Mouse (Mus musculus) hindbrain, embryonic 12.5 days (tissue): Measurements from ENCODE around the gene Olfr211. TPM values are rescaled to one million over a fixed set of nuclear protein-coding genes. Genes with fewer than 3 reads are reported as not detected.

Source experiments
- ATAC-seq: fragments of 200-750 bp; cut with Nextera tagmentation; 2 replicates; pipeline ENCODE4 v1.8.0; 2017; ENCODE audit warnings: moderate TSS enrichment; ENCODE audit not compliant: low FRiP score
- H3K27ac ChIP-seq: fragments of 300-500 bp; sonication (generic); 2 replicates; pipeline ENCODE4 v1.5.1; 2016; ENCODE audit warnings: mild to moderate bottlenecking
- H3K27me3 ChIP-seq: fragments of 300-500 bp; sonication (generic); 2 replicates; pipeline ENCODE4 v1.6.1; 2016; ENCODE audit warnings: mild to moderate bottlenecking
- H3K36me3 ChIP-seq: fragments of 300-500 bp; sonication (generic); 2 replicates; pipeline ENCODE4 v1.6.1; 2016; ENCODE audit warnings: mild to moderate bottlenecking
- H3K4me1 ChIP-seq: fragments of 300-500 bp; sonication (generic); 2 replicates; pipeline ENCODE4 v1.6.1; 2016
- H3K4me2 ChIP-seq: fragments of 300-500 bp; sonication (generic); replicated peaks from 2 replicates; pipeline ENCODE4 v1.6.1; 2016; ENCODE audit warnings: mild to moderate bottlenecking
- H3K4me3 ChIP-seq: fragments of 300-500 bp; sonication (generic); 2 replicates; pipeline ENCODE4 v1.5.1; 2016; ENCODE audit warnings: mild to moderate bottlenecking
- H3K9ac ChIP-seq: fragments of 300-500 bp; sonication (generic); 2 replicates; pipeline ENCODE4 v1.6.1; 2016; ENCODE audit warnings: mild to moderate bottlenecking, moderate library complexity
- H3K9me3 ChIP-seq: fragments of 300-500 bp; sonication (generic); replicated peaks from 2 replicates; pipeline ENCODE4 v1.6.1; 2016; ENCODE audit warnings: mild to moderate bottlenecking
- WGBS: fragments of 180-500 bp; shearing (Covaris S2); methylation state at CpG from one replicate; pipeline ENCODE4 v1.1.7; 2016; 5-methylcytosine and 5-hydroxymethylcytosine counted together
- polyA plus RNA-seq: library from polyadenylated mRNA; unstranded; fragments of >200 nt; fragmentation: Nextera tagmentation; extraction: Ambion mirVana; gene quantifications from 2 replicates; pipeline ENCODE4 v1.2.1, GENCODE M21; 2016

Olfr211 gene
- polyA plus RNA-seq, result not detected in 2 replicates

DNA sequence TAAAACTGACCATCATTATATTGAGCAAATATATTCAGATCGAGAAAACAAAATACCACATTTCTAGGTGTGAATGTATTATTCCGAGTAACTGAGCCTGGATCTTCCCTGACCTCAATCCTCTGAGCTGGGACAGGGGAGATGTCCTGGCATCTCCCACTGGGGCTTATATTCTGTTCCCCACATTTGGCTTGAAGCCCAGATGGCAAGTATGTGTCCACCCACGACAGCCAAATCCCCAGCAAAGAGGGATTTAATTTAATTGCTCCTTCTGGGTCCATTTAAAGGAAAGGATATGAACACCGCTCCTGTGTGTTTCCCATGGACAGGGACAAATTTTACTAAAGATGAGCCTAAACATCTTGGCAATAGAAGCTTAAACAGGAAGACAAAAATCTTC lies at the start of gene Olfr211:
TSS of gene Olfr211 (plus strand) at position 301 of the 400 bp plus-strand sequence.
- Histone ChIP-seq H3K27ac (no peak within 1 kb of the TSS), H3K4me3 (no peak within 1 kb of the TSS), H3K9me3 (no peaks in the 10 kb centered on the region), H3K4me1 (peaks cover 8% of the 10 kb centered on the region; the same call in 1 of the 2 replicates), H3K4me2 (no peak within 1 kb of the TSS), H3K36me3 (no peaks in the 10 kb centered on the region), H3K27me3 (no peaks in the 10 kb centered on the region), H3K9ac (no peak within 1 kb of the TSS)
- ATAC-seq, result no peak
- WGBS, result 74% methylated on average over 4 of the region's 4 CpGs

DNA sequence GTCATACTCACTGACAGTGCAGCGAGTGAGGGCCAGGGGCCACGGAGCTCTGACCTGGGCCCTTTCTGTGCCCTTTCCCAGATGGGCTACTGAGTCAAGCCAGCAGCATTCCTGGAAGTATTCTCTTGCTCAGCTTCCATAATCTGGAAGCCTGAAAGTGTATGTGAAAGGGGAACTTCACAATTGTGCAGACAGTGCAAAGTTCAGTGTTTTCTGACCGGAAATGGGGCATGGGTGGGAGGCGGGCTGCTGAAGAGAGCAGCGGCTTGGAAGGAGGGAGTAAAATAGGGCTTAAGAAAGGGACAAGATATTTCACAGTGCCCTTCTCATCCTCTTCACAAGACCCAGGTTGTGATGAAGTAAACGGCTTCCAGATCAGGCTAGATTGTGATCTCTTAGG lies 49.4 kb upstream of the Olfr211 start:
- H3K27ac ChIP-seq, result no peak overlapping the region
- no peaks in the 10 kb centered on the region for H3K9me3 ChIP-seq
- no peaks in the 10 kb centered on the region for H3K36me3 ChIP-seq
- no peak for ATAC-seq
- no peaks in the 10 kb centered on the region for H3K27me3 ChIP-seq
- no peak overlapping the region for H3K4me2 ChIP-seq
- H3K4me3 ChIP-seq, result no peak overlapping the region
- 91% methylated on average over 6 of the region's 6 CpGs for WGBS
- H3K9ac ChIP-seq, result no peak overlapping the region
- no peaks in the 10 kb centered on the region for H3K4me1 ChIP-seq

DNA sequence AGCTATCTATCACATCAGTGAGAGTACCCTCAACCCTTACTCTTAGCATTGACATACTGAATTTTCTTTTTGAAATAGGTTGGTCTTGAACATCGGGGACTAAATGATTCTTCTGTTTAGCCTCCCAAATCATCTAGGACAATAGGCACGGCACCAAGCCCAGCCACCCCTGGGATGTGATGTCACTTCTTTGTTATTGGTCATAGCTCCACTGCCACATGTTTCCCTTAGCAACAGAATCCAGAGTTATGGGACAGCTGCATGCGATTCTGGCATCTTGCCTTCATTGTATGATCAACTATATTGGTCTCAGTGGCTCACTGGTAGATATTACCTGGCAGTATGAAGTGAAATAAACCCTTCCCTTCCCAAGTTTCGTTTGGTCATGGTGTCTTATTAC lies 48.4 kb upstream of the Olfr211 start:
- no peaks in the 10 kb centered on the region for H3K4me1 ChIP-seq
- no peaks in the 10 kb centered on the region for H3K36me3 ChIP-seq
- no peak overlapping the region for H3K4me2 ChIP-seq
- no peak for ATAC-seq
- no peak overlapping the region for H3K4me3 ChIP-seq
- no peaks in the 10 kb centered on the region for H3K9me3 ChIP-seq
- no peaks in the 10 kb centered on the region for H3K27me3 ChIP-seq
- no peak overlapping the region for H3K27ac ChIP-seq
- WGBS, result 71% methylated on average over 4 of the region's 4 CpGs
- H3K9ac ChIP-seq, result no peak overlapping the region

DNA sequence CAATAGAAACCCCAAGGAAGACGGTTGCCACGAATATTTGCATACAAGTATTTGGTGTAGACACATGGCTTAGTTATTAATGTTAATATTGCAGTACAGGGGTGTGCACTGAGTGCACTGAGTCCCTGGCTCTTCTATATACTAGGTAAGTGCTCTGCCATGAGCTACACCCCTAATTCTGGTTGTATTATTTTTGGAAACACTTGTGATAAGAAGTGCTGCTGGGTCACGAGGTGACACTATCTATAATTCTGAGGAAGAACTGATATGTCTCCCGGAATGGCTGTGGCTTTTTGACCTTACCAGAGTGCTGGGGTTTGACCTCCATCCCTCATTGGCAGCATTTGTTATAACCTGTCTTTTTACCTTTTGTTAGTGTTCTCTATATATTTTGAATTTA lies 48.0 kb upstream of the Olfr211 start:
- no peak for ATAC-seq
- WGBS, result 86% methylated on average over 4 of the region's 4 CpGs
- Histone ChIP-seq H3K9ac (no peak overlapping the region), H3K4me2 (no peak overlapping the region), H3K27me3 (no peaks in the 10 kb centered on the region), H3K4me1 (no peaks in the 10 kb centered on the region), H3K27ac (no peak overlapping the region), H3K9me3 (no peaks in the 10 kb centered on the region), H3K36me3 (no peaks in the 10 kb centered on the region), H3K4me3 (no peak overlapping the region)

DNA sequence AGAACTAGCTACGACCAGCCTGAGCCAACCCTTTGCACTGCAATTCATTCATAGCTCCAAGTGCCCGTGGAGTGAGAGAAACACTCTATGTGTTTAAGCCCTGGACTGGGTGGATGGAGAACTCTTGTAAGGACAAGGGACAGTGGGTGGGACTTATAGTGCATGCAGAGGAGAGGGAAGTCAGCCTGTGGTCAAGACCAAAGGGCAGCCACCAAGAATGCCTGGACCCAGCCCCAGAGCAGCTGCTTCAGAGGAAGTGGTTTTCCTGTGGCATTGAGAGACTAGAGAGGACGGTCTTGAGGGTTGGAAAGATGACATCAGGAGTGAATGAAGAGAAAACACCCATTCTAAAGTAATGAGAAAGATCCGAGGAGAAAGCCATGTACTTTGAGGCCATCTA lies 33.1 kb upstream of the Olfr211 start:
- Histone ChIP-seq H3K36me3 (no peaks in the 10 kb centered on the region), H3K4me1 (peaks cover 5% of the 10 kb centered on the region), H3K9ac (no peak overlapping the region), H3K4me2 (no peak overlapping the region), H3K4me3 (no peak overlapping the region), H3K27ac (no peak overlapping the region), H3K9me3 (no peaks in the 10 kb centered on the region), H3K27me3 (peaks cover 16% of the 10 kb centered on the region)
- 74% methylated on average over 4 of the region's 4 CpGs for WGBS
- ATAC-seq, result no peak

DNA sequence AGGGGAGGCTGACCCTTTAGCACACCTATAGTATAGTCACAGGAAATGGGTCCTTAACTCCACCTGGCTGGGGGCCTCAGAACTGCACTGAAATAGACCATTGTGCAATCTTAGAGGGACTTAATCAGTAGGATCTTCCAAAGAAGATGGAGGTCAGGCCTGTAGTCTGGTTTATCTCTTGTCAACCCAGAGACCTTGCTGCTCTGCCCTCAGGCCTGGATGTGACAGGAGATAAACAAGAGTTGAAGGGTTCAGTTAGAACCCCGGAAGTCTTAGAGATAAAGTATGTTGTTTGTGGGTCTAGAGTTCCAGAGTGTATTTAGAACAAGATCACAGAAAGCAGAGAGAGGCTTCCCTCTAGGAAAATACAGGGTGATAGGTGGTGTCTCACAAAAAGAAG lies 32.4 kb upstream of the Olfr211 start:
- no peaks in the 10 kb centered on the region for H3K9me3 ChIP-seq
- no peak for ATAC-seq
- H3K36me3 ChIP-seq, result no peaks in the 10 kb centered on the region
- peaks cover 23% of the 10 kb centered on the region for H3K27me3 ChIP-seq
- peaks cover 8% of the 10 kb centered on the region for H3K4me1 ChIP-seq
- no peak overlapping the region for H3K27ac ChIP-seq
- 83% methylated on average over 1 of the region's 1 CpGs for WGBS
- no peak overlapping the region for H3K9ac ChIP-seq
- H3K4me2 ChIP-seq, result no peak overlapping the region
- no peak overlapping the region for H3K4me3 ChIP-seq

DNA sequence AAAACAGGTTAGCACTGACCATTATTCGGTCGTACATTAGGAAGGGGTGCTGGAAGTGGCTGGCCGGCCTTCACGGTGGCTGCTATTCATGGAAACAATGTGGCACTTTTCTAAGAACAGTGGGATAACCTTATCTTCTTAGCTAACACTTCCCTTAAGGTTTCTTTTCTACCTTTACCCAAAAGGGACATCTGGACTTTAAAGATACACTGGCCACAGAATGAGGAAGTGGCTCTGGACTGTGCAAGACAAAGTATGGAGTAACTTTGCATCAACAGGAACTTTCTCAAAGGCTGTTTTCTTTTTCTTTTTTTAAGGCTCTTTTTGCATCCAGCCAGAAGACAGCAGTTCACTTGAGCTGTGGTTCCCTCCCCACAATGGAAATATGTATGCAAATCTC lies 30.2 kb upstream of the Olfr211 start:
- H3K9ac ChIP-seq, result no peak overlapping the region
- peaks cover 32% of the 10 kb centered on the region for H3K27me3 ChIP-seq
- no peaks in the 10 kb centered on the region for H3K9me3 ChIP-seq
- no peak for ATAC-seq
- 83% methylated on average over 4 of the region's 4 CpGs for WGBS
- H3K4me3 ChIP-seq, result no peak overlapping the region
- H3K4me2 ChIP-seq, result no peak overlapping the region
- H3K27ac ChIP-seq, result no peak overlapping the region
- H3K36me3 ChIP-seq, result no peaks in the 10 kb centered on the region
- peaks cover 8% of the 10 kb centered on the region for H3K4me1 ChIP-seq

DNA sequence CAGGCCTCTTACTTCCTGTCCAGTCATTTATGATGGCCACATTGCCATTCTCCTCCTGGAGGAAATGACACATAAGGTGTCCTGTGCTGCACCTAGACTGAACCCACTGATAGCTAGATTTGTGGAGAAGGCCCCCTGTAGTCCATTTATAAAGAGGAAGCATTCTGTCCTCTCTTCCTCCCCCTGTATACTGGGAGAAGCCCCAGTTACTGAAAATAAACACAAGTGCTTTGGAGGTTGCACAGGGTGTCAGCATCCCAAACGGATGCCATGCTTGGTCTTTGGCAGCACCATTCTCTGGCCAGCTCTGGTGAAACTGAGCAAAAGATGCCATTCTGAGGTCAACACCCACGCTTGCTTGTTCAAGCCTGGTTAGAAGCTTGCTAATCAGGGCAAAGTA lies 29.7 kb upstream of the Olfr211 start:
- Histone ChIP-seq H3K27ac (no peak overlapping the region), H3K4me2 (no peak overlapping the region), H3K4me1 (peaks cover 8% of the 10 kb centered on the region), H3K27me3 (peaks cover 32% of the 10 kb centered on the region), H3K9ac (no peak overlapping the region), H3K9me3 (no peaks in the 10 kb centered on the region), H3K36me3 (no peaks in the 10 kb centered on the region), H3K4me3 (no peak overlapping the region)
- 78% methylated on average over 2 of the region's 2 CpGs for WGBS
- ATAC-seq, result no peak

DNA sequence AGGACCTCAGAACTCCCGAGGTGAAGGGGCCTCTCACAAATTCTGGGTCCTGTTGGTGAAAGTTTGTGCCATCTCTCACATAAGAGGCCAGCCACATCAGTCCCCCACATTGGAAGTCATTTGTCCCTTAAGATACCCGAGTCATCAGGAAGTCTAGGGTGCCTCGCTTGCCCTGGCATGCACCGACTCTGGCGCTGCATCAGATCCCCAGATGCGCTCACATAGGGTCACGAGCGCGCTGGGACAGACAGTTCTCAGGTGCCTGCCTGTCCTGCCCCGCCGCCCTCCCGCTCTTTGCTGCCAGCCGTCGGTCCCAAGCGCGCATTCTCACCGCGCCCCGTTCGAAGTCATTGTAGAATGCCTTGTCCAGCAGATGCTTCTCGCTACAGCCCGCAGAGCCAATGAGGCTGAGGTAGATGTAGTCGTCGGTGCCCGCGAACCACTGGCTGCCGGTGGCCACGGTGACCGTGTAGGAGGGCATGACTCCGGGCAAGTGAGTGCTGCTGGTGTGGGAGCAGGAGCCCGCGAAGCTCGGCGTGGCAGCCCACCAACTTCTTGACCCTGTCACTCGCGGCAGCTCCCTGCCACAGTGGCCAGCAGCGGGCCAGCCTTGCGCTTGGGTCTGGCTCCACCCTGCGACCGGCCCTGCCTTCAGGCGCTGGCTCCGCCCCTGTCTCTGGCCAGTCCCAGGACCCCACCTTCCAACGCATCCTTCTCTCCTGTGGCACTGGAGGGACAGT lies 28.2 kb upstream of the Olfr211 start, which contains the start of gene Alox5:
TSS of gene Alox5 (minus strand) at position 635 of the 740 bp plus-strand sequence.
- peak; percentile 46; the same call in 1 of the 2 replicates for ATAC-seq
- Histone ChIP-seq H3K4me2 (peak within 1 kb of the TSS; percentile 75), H3K27ac (no peak within 1 kb of the TSS), H3K9ac (peak within 1 kb of the TSS; percentile 49; the same call in 1 of the 2 replicates), H3K9me3 (no peaks in the 10 kb centered on the region), H3K4me3 (peak within 1 kb of the TSS; percentile 40), H3K27me3 (peaks cover 32% of the 10 kb centered on the region), H3K4me1 (peaks cover 8% of the 10 kb centered on the region), H3K36me3 (no peaks in the 10 kb centered on the region)
- 3% methylated on average over 43 of the region's 43 CpGs for WGBS

DNA sequence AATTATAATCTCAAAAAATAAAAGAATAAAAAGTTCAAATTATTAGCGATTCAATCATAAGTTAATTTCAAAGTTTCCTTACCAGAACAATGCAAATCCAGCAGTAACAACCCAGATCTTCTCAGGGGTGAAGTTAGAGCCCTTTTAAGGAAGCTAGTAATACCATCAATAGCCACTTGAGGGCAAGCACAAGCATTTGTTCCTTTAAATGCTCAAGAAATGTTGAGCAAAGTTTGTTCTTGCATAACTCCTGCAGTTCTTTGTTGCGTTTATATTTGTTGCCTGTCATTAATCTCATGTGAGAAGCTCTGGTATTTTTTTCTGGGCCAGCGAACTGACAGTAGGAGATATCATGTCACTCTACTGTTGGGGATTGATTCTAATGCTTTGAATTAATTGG lies 20.8 kb upstream of the Olfr211 start:
- Histone ChIP-seq H3K4me2 (no peak overlapping the region), H3K4me3 (no peak overlapping the region), H3K27me3 (no peaks in the 10 kb centered on the region), H3K4me1 (no peaks in the 10 kb centered on the region), H3K9me3 (no peaks in the 10 kb centered on the region), H3K36me3 (no peaks in the 10 kb centered on the region), H3K9ac (no peak overlapping the region), H3K27ac (no peak overlapping the region)
- ATAC-seq, result no peak
- WGBS, result 37% methylated on average over 3 of the region's 3 CpGs

DNA sequence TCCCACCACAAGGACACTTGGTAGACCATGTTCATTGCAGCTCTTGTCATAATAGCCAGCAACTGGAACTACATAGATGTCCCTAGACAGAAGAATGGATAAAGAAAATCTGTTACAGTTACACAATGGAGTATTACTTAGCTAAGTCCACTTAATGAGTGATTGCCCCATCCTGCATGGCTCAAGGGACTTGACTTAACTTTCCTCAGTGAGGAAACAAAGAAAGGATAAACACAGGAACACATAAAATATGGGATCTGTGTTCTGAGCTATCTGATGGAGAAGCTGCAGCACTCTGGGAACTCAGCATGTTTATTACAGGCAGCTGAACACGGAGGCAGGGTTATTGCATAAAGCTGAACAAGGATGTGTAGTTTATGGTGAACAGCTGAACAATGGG lies 3.8 kb upstream of the Olfr211 start:
- H3K4me3 ChIP-seq, result no peak overlapping the region
- H3K9ac ChIP-seq, result no peak overlapping the region
- WGBS, result 82% methylated on average over 1 of the region's 1 CpGs
- no peak overlapping the region for H3K27ac ChIP-seq
- H3K9me3 ChIP-seq, result no peaks in the 10 kb centered on the region
- H3K36me3 ChIP-seq, result no peaks in the 10 kb centered on the region
- ATAC-seq, result no peak
- no peaks in the 10 kb centered on the region for H3K27me3 ChIP-seq
- H3K4me2 ChIP-seq, result no peak overlapping the region
- 0 out of 2 replicates have a peak, but pooled peaks cover 2% of the 10 kb centered on the region for H3K4me1 ChIP-seq

DNA sequence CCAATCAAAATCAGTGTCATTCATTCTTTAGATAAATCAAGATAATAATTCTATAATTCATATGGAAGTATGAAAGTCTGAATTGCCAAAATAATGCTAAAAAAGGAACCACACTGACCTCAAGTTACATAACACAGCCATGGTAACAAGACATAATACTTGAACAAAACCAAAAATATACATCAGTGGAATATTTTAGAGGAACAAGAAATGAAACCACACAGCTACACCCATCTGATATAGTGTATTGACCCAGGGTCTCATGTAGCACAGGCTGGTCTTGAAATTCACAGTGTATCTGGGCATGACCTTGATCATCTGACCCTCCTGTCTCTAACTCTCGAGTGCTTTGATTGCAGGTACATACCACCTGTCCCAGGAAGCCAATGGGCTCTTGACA lies 2.1 kb upstream of the Olfr211 start:
- Histone ChIP-seq H3K4me3 (no peak overlapping the region), H3K27me3 (no peaks in the 10 kb centered on the region), H3K9ac (no peak overlapping the region), H3K4me1 (peaks cover 8% of the 10 kb centered on the region; the same call in 1 of the 2 replicates), H3K4me2 (no peak overlapping the region), H3K36me3 (no peaks in the 10 kb centered on the region), H3K27ac (no peak overlapping the region), H3K9me3 (no peaks in the 10 kb centered on the region)
- 67% methylated on average over 1 of the region's 1 CpGs for WGBS
- ATAC-seq, result no peak

DNA sequence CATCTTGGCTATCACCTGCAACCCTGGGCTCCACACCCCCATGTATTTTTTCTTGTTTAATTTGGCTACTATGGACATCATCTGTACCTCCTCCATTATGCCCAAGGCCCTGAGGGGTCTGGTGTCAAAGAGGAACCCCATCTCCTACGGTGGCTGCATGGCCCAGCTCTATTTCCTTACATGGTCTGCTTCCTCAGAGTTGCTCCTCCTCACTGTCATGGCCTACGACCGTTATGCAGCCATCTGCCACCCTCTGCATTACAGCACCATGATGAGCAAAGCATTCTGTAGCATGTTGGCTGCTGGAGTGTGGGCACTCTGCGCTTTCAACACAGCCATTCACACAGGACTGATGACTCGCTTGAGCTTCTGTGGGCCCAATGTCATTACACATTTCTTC lies 4.9 kb downstream of the Olfr211 start:
- no peak for ATAC-seq
- Histone ChIP-seq H3K9me3 (no peaks in the 10 kb centered on the region), H3K9ac (no peak overlapping the region), H3K4me1 (peaks cover 8% of the 10 kb centered on the region; the same call in 1 of the 2 replicates), H3K27ac (no peak overlapping the region), H3K36me3 (no peaks in the 10 kb centered on the region), H3K4me3 (no peak overlapping the region), H3K4me2 (no peak overlapping the region), H3K27me3 (no peaks in the 10 kb centered on the region)
- 90% methylated on average over 5 of the region's 5 CpGs for WGBS
